21 mouse cellular contexts compared by ENCODE assay signal in genomic region chr8:88502143-88502542, GRCm38 (mm10). TPM values are rescaled to one million over a fixed set of nuclear protein-coding genes. Genes with fewer than 3 reads are reported as not detected.
"Had no signal": no experiment of that assay in that cellular context is flagged by ENCODE, and none has a peak within 500 bp of the region (broad histone marks: within the 10 kb centered on the region; RNA-seq: fewer than 3 reads in every experiment).

No protein-coding gene starts in this region.

- ATAC-seq: forebrain, embryonic 13.5 days; forebrain, embryonic 14.5 days; forebrain, embryonic 15.5 days; forebrain, embryonic 16.5 days; forebrain, postnatal 0 days had no signal

- DNase-seq: cerebellum, adult 18-20 months; cerebellum, adult 2 months; cerebellum, adult 8-10 months; cerebellum, adult 9-11 months; cerebellum, postnatal 25 days; cerebellum, postnatal 36 days; embryo, embryonic 11 days; forebrain, postnatal 0 days; gastrocnemius, adult 2 months; gastrocnemius, postnatal 10 days; gastrocnemius, postnatal 14 days; gastrocnemius, postnatal 25 days; gastrocnemius, postnatal 36 days; heart, adult 11 months; heart, adult 18-20 months; heart, adult 2 months had no signal

RNA-seq across cellular contexts. Expression of gene Nkd1, which starts 19.0 kb away (rescaled TPM):
- total RNA-seq: common myeloid progenitor, adult 5-6 weeks had no signal
